Mouse (Mus musculus) B cell, adult 2 months (primary cell): Measurements from ENCODE around the gene Ntpcr.

Experiments used
- DNase-seq, 2 experiments: peaks; one replicate each; pipeline ENCODE4 v3.0.0; 2022

Gene Ntpcr

DNA sequence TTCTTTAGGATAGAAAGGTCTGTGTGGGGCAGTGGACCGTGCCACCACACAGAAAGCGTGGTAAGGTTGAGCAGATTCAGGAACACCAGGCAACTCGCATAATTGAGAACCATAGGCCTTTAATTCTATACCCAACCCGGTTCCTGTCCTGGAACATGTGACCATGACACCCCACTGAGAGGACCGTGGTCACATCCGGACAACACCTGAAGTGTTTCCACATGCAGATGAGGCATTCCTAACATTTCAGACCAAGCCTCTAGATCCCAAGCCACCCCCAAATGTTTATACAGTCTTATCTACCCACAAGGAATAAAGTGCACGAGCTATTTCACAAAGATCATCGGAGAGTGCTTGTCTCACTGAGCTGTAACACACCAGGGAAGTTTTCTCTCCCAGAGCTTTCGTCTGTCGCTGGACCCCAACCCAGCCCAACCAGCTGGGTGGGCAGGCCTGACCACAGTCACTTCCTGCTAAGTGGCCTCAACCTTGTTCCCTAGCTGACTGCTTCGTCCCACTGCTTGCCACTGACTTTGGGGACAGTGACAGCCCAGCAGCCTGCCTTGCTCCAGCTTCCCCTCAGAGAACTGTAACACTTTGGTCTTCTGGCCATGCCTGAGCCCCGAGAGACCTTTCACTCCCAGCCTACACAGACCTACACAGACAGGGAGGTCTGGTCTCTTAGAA, 47.9 kb downstream of the Ntpcr start:
- no peak for DNase-seq

DNA sequence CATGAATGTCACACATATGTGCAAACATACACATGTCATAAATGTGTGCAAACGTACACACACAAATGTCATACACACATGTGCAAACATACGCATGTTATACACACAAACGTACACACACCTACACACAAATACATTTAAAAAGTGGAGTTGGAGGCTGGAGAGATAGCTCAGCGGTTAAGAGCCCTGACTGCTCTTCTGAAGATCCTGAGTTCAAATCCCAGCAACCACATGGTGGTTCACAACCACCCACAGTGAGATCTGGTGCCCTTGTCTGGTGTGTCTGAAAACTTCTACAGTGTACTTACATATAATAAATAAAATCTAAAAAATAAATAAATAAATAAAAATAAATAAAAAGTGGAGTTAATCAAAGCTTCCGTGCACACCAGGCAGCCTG, 49.2 kb downstream of the Ntpcr start:
- DNase-seq = no peak

DNA sequence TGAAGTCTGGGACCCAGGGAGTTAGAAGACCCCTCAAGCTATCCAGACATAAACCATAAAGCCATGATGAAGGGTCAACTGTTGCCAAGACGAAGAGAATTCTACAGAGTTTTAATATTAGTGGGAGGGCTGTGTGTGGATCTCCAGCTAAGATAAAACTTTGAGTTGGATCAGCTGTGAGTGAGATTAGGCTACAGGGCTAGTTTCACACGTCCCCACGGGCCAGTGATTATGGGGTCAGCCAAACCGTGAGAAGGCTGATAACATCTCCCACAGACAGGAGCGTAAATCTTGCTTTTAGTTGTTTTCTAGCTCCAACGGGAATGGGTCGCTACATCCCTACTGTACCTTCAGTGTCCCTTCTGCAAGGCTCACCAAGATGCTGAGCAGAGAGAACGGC, 49.9 kb downstream of the Ntpcr start:
- no peak for DNase-seq

DNA sequence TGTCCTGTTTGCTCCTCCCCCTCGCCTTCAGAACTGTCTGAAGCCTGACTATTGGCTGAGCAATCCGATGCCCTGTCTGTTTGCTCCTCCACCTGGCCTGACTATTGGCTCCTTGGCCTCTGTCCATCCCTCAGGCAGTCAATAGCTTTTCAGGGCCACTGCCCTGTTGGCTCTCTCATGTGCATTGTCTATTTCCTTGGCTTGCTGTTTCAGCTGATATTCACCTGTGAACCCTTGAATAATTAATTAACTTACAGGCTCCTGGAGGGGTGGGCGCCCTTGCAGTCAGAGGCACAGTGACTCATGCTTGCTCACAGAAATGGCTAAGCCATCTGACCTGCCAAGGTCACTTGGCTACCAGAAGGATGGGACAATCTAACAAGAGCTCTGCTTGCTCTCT, 52.4 kb downstream of the Ntpcr start:
- no peak for DNase-seq

DNA sequence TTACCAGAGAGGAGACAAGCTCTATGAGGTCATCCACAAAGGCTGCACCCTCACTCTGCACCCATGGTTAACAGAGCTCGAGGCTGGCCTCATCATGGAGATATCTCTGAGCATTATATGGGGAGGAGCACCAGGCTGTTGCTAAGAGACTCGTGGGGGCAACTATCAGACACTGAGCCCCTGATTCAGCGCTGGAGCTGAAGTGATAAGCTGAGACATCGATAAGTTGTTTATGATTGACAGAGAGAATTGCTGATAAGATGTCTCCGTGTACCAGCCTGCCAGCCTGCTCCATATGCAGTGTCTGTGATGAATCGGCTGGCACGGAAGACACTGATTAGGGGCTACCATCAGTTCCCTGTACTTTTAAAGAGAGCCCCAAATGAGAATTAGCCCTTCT, 57.1 kb downstream of the Ntpcr start:
- DNase-seq = no peak

DNA sequence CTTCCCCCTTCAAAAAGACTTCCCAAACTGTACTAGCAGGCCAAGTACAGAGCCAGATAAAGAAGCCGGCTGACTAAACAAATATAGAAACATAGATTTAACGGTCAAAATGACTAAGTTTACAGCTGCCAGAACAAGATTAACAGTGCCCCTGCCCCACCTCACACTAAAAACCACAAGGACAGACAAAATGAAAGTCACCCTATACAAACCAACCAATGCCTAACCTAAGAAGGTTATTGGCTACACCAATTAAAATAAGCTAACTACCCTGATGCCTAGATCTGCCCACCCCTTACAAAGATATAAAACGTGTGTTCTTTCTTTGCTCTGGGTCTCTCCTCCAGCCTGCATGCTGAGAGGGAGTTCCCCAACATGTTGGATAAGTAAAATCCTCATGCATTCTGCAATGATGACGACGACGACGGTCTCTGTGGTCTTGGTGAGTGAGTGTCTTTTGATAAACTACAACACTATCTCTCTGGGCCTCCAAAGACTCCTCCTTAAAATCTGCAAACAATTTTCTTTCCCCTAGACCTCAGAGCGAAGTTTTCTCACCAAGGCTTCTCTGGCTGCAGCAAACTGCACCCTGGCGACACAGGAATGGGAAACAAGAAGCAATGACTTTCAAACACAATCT, 63.2 kb downstream of the Ntpcr start:
- no peak for DNase-seq

DNA sequence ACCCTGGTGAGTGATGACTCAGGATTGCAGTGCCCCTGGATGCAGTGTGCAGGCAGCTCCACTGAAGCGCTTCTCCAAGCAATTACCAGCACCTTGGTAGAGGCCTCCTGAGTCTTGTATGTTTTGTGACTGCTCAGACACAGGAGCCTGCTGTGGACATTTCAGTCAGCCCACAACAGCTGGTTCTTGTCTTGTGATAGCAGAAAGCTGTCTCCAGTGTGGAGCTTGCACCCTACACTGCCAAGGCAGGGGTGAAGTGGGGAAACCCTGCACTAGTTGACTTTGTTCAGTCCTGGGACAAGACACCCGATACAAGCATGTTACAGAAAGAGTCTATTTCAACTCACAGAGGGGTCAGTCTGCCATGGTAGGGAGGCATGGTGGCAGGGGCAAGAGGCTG, 65.6 kb downstream of the Ntpcr start:
- DNase-seq = no peak

DNA sequence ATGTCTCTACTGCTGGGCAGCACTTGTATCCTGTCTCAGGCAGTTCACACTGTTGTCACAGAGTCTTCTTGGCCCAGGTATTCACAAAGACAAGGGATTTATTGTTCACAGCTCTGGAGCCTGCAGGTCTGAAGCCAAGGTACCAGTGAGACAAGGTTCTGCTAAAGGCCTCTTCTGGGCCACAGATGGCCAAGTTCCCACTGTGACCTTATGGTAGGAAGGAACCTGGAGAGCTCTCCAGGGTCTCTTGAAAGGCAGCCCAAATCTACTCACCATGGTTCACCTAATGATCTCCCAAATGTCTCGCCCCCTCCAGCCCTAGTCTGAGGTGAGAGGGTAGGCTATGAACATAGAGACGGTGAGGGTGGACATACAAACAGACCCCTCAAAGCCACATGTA, 67.2 kb downstream of the Ntpcr start:
- DNase-seq = no peak
